In the genomic region with DNA sequence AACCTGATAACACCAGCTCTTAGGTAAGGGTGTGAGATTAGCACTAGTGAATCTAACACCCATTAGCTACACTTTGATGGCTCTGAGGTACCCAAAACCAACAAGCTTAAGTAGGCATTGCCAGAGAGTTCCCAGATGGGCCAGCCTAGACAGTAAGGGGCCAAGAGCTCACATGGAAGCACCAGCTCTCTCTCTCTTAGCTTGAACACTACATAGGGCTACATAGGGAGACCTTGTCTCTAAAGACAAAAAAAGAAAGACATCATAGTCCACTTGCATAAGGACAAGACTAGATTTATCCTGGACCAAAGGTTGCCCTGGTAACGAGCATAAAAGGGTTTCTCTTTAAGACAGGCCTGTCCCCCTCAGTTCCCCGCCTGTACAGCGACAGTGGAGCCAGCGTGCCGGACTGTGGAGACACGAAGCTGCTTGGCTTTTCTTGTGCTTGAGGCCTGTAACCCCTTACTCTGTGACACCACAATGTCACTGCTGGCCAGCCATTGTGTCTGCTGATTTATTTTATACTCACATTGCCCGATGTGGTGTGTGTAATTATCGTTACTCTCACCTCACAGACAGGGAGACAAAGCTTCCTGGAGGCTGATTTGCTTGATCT, we compare ENCODE assay signal across 13 mouse cellular contexts.
DNase-seq lines count a peak whose midpoint lies in the region; ATAC-seq lines count a peak whose summit lies in the region.
"Had no signal": no experiment of that assay in that cellular context is flagged by ENCODE, and none has a peak within 500 bp of the region (broad histone marks: within the 10 kb centered on the region; RNA-seq: fewer than 3 reads in every experiment).

No protein-coding gene starts in this region.

- ATAC-seq in forebrain, embryonic 15.5 days (replicated peaks): no peak
- peak; percentile 69 for ATAC-seq in neural tube, embryonic 12.5 days (ENCODE audit: low FRiP score, low read depth)
- ATAC-seq: intestine, embryonic 16.5 days had no signal

- peak; percentile 18 for DNase-seq in left cerebral cortex, postnatal 4 days
- no peak for DNase-seq in left cerebral cortex, adult 9 months (ENCODE audit: low spot score in 2 of 2)
- peak; percentile 64 for DNase-seq in mesoderm, embryonic 11.5 days (ENCODE audit: low read depth, low spot score)
- DNase-seq in heart, postnatal 10 days: no peak
- DNase-seq in kidney, adult 8-10 months: no peak
- no peak for DNase-seq in retina, postnatal 1 day
- DNase-seq: adrenal gland, postnatal 36 days; cerebellum, adult 18-20 months; kidney, postnatal 36 days had no signal

- WGBS in forebrain, embryonic 15.5 days: 16% methylated on average over 8 of the region's 8 CpGs
- WGBS in neural tube, embryonic 12.5 days: 25% methylated on average over 8 of the region's 8 CpGs

- no peak overlapping the region for H3K9ac ChIP-seq in forebrain, embryonic 15.5 days (replicated peaks)
- H3K9ac ChIP-seq in neural tube, embryonic 12.5 days: no peak overlapping the region

- H3K4me1 ChIP-seq in forebrain, embryonic 15.5 days: peaks cover 32% of the 10 kb centered on the region
- peaks cover 21% of the 10 kb centered on the region; the same call in 1 of the 2 replicates for H3K4me1 ChIP-seq in neural tube, embryonic 12.5 days

- no peaks in the 10 kb centered on the region for H3K36me3 ChIP-seq in forebrain, embryonic 15.5 days
- H3K36me3 ChIP-seq in neural tube, embryonic 12.5 days: no peaks in the 10 kb centered on the region

- intact Hi-C loops in left cerebral cortex, postnatal 4 days (cut with DNase I): no loop called here
- intact Hi-C loops in heart, postnatal 10 days (cut with DNase I): no loop called here

- no peaks in the 10 kb centered on the region for H3K27me3 ChIP-seq in forebrain, embryonic 15.5 days
- no peaks in the 10 kb centered on the region; the same call in 1 of the 2 replicates for H3K27me3 ChIP-seq in neural tube, embryonic 12.5 days (replicated peaks)

- H3K4me3 ChIP-seq in forebrain, embryonic 15.5 days: no peak overlapping the region
- no peak overlapping the region for H3K4me3 ChIP-seq in neural tube, embryonic 12.5 days

- no peak overlapping the region for H3K4me2 ChIP-seq in forebrain, embryonic 15.5 days (replicated peaks)
- H3K4me2 ChIP-seq in neural tube, embryonic 12.5 days (replicated peaks): no peak overlapping the region
- H3K4me2 ChIP-seq: liver, embryonic 11.5 days had no signal

- no peaks in the 10 kb centered on the region for H3K9me3 ChIP-seq in forebrain, embryonic 15.5 days
- H3K9me3 ChIP-seq in neural tube, embryonic 12.5 days: no peaks in the 10 kb centered on the region

- H3K27ac ChIP-seq in forebrain, embryonic 15.5 days (replicated peaks): peak overlapping the region; percentile 95
- no peak overlapping the region for H3K27ac ChIP-seq in neural tube, embryonic 12.5 days

Comparison
In these comparisons a context has a peak if more than half of its experiments do, and no peak if none do; other contexts are left out.
1. DNase-seq: peak in left cerebral cortex, postnatal 4 days (single experiment) and mesoderm, embryonic 11.5 days (single experiment); none in left cerebral cortex, adult 9 months (0 of 2), heart, postnatal 10 days (0 of 2), kidney, adult 8-10 months (0 of 2) and retina, postnatal 1 day (single experiment).